Mouse (Mus musculus) forebrain, embryonic 13.5 days (tissue): Measurements from ENCODE around the gene Tob2. TPM values are rescaled to one million over a fixed set of nuclear protein-coding genes. Genes with fewer than 3 reads are reported as not detected.

ENCODE experiments used
- ATAC-seq: fragments of 200-750 bp; cut with Nextera tagmentation; 2 replicates; pipeline ENCODE4 v1.8.0; 2017
- H3K27ac ChIP-seq: fragments of 300-500 bp; sonication (generic); 2 replicates; pipeline ENCODE4 v1.5.1; 2015; ENCODE audit warnings: inconsistent platforms, mild to moderate bottlenecking, moderate library complexity
- H3K27me3 ChIP-seq: fragments of 300-500 bp; sonication (generic); 2 replicates; pipeline ENCODE4 v1.6.1; 2015; ENCODE audit warnings: mild to moderate bottlenecking, inconsistent platforms
- H3K36me3 ChIP-seq: fragments of 300-500 bp; sonication (generic); 2 replicates; pipeline ENCODE4 v1.6.1; 2015; ENCODE audit warnings: mild to moderate bottlenecking, inconsistent platforms; ENCODE audit not compliant: poor library complexity, severe bottlenecking
- H3K4me1 ChIP-seq: fragments of 300-500 bp; sonication (generic); 2 replicates; pipeline ENCODE4 v1.6.1; 2015; ENCODE audit warnings: inconsistent platforms
- H3K4me2 ChIP-seq: fragments of 300-500 bp; sonication (generic); 2 replicates; pipeline ENCODE4 v1.6.1; 2015; ENCODE audit warnings: inconsistent platforms, mild to moderate bottlenecking, moderate library complexity
- H3K4me3 ChIP-seq: fragments of 300-500 bp; sonication (generic); 2 replicates; pipeline ENCODE4 v1.5.1; 2015; ENCODE audit warnings: mild to moderate bottlenecking, inconsistent platforms
- H3K9ac ChIP-seq: fragments of 300-500 bp; sonication (generic); 2 replicates; pipeline ENCODE4 v1.6.1; 2015; ENCODE audit warnings: mild to moderate bottlenecking, inconsistent platforms
- H3K9me3 ChIP-seq: fragments of 300-500 bp; sonication (generic); replicated peaks from 2 replicates; pipeline ENCODE4 v1.6.1; 2016; ENCODE audit warnings: inconsistent platforms
- WGBS: fragments of 180-500 bp; shearing (Covaris S2); methylation state at CpG from one replicate; pipeline ENCODE4 v1.1.7; 2015; 5-methylcytosine and 5-hydroxymethylcytosine counted together
- polyA plus RNA-seq: library from polyadenylated mRNA; unstranded; fragments of >200 nt; fragmentation: Nextera tagmentation; extraction: Ambion mirVana; gene quantifications from 2 replicates; pipeline ENCODE4 v1.2.1, GENCODE M21; 2015

Tob2 gene
- polyA plus RNA-seq, 1 experiment from 2014 or later, result 19.1 TPM

- no peak for ATAC-seq
Measured at GRCm38 (mm10) chr15:81833481-81833880, 25.1 kb downstream of the Tob2 start.

DNA sequence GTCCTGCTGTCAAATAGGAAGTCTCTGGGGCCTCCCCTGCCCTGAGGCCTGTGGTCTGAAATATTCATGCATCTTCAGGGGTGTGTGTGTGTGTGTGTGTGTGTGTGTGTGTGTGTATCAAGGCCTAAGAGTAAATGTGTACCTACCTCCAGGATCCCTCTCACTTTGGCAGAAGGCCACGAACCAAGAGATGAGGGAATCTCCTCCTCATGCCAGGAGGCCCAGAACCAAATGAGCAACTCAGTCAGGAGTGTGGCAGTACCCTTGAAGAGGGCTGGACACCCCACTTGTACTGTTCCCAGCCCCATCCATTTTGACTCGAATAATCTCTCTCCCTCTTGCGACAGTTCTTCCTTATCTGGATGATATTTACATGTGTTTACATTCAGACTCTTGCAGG lies 26.4 kb downstream of the Tob2 start:
- ATAC-seq, result no peak
- 89% methylated on average over 3 of the region's 3 CpGs for WGBS
- H3K9me3 ChIP-seq, result no peaks in the 10 kb centered on the region
- H3K4me1 ChIP-seq, result peaks cover 25% of the 10 kb centered on the region
- peaks cover 6% of the 10 kb centered on the region; the same call in 1 of the 2 replicates for H3K27me3 ChIP-seq
- peaks cover 12% of the 10 kb centered on the region for H3K36me3 ChIP-seq
- H3K27ac ChIP-seq, result no peak overlapping the region
- no peak overlapping the region for H3K4me3 ChIP-seq
- no peak overlapping the region for H3K4me2 ChIP-seq
- no peak overlapping the region for H3K9ac ChIP-seq

More at GRCm38 (mm10) chr15:81833481-81833880, 25.1 kb downstream of the Tob2 start:
- Histone ChIP-seq H3K27ac (no peak overlapping the region), H3K36me3 (peaks cover 4% of the 10 kb centered on the region), H3K27me3 (peaks cover 7% of the 10 kb centered on the region; the same call in 1 of the 2 replicates), H3K9ac (0 out of 2 replicates have a peak overlapping the region, but pooled peaks have one; percentile 12), H3K4me1 (peaks cover 25% of the 10 kb centered on the region), H3K9me3 (no peaks in the 10 kb centered on the region), H3K4me2 (no peak overlapping the region), H3K4me3 (no peak overlapping the region)
- 83% methylated on average over 4 of the region's 4 CpGs for WGBS

GRCm38 (mm10) chr15:81831136-81831825 lies 27.3 kb downstream of the Tob2 start:
- peaks cover 21% of the 10 kb centered on the region for H3K36me3 ChIP-seq
- H3K27me3 ChIP-seq, result peaks cover 3% of the 10 kb centered on the region; the same call in 1 of the 2 replicates
- peak; percentile 91 for ATAC-seq
- H3K9me3 ChIP-seq, result no peaks in the 10 kb centered on the region
- no peak overlapping the region for H3K4me3 ChIP-seq
- WGBS, result 14% methylated on average over 24 of the region's 24 CpGs
- peak overlapping the region; percentile 43; the same call in 1 of the 2 replicates for H3K9ac ChIP-seq
- peak overlapping the region; percentile 24 for H3K4me2 ChIP-seq
- H3K27ac ChIP-seq, result peak overlapping the region; percentile 54
- H3K4me1 ChIP-seq, result peaks cover 20% of the 10 kb centered on the region

GRCm38 (mm10) chr15:81830530-81830929 lies 28.1 kb downstream of the Tob2 start:
- H3K9ac ChIP-seq, result no peak overlapping the region
- H3K36me3 ChIP-seq, result peaks cover 29% of the 10 kb centered on the region
- no peak overlapping the region for H3K4me2 ChIP-seq
- 86% methylated on average over 4 of the region's 4 CpGs for WGBS
- no peak overlapping the region for H3K27ac ChIP-seq
- H3K27me3 ChIP-seq, result peaks cover 1% of the 10 kb centered on the region; the same call in 1 of the 2 replicates
- no peak for ATAC-seq
- H3K4me3 ChIP-seq, result no peak overlapping the region
- H3K9me3 ChIP-seq, result no peaks in the 10 kb centered on the region
- H3K4me1 ChIP-seq, result peaks cover 13% of the 10 kb centered on the region

DNA sequence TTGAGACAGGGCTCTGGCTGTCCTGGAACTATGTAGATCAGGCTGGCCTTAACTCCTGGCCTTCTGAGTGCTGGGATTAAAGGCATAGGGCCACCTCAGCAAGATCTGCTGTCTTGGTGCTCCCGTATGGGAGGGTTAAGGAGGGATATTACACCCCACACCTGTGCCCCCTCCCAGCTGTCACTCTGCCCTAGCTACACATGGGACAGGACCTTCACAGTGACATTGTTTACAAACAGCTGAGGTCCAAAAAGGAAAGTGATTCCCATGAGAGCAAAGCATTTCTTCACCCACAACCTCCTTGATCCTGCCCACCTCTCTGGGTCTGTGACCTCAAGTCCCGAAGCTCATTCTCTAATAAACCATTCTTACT lies 29.4 kb downstream of the Tob2 start:
- Histone ChIP-seq H3K9me3 (no peaks in the 10 kb centered on the region), H3K9ac (no peak overlapping the region), H3K4me1 (peaks cover 12% of the 10 kb centered on the region; the same call in 1 of the 2 replicates), H3K27ac (no peak overlapping the region), H3K4me3 (no peak overlapping the region), H3K27me3 (no peaks in the 10 kb centered on the region), H3K36me3 (peaks cover 42% of the 10 kb centered on the region), H3K4me2 (no peak overlapping the region)
- 67% methylated on average over 2 of the region's 2 CpGs for WGBS
- ATAC-seq, result no peak

DNA sequence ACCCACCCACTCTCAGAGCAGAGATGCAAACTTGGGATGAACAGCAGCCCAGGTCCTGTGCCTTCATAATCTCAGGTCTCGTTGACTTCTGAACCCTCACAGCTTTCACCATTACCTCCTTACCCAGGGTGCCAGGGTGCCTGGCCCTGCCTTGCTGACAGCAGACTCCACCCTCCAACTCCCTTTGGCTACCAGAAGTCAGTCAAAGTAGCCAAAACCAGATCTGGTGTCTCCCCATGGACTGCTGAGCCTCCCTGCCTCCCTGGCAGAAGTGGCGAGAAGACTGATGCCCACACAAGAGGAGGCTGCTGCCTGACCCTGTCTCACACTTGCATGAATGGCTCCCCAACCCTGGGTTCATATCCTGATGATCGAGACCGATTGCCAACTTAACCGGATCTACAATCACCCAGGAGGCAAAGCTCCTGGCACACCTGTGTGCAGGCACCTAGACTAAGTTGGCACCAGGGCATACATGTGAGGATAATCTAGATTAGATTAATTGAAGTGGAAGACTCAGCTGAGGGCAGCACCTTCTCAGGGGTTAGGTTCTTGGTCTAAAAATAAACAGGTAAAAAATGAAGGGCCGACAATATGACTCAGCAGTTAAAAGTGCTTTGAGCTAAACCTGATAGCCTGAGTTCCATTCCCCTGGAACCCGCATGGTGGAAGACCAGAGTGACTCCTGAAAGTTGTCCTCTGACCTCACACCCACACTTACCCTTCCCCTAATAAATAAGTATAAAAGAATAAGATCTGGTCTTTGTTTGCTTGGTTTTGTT lies 30.0 kb downstream of the Tob2 start:
- Histone ChIP-seq H3K36me3 (peaks cover 48% of the 10 kb centered on the region), H3K4me1 (peaks cover 12% of the 10 kb centered on the region; the same call in 1 of the 2 replicates), H3K9ac (no peak overlapping the region), H3K9me3 (no peaks in the 10 kb centered on the region), H3K27me3 (no peaks in the 10 kb centered on the region), H3K27ac (no peak overlapping the region), H3K4me3 (no peak overlapping the region), H3K4me2 (no peak overlapping the region)
- ATAC-seq, result no peak
- WGBS, result 89% methylated on average over 7 of the region's 7 CpGs

DNA sequence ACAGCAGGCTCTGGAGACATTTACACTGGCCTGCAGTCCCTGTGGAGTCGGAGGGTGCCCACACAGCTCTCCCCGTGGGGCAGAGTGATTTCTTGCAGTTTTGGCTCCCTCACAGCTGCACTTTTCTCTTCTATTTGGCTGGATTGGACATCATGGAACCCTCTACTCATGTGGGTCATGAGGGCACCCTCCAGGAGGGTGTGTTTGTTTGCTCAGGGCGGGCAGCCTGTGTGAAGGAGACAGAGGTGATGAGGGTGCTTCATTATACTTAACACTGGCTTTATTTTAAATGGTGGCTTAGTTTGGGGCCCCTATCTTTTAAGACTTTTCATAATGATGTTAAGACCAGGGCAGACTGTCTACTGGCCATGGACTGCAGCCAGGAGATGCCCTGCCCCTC lies 33.8 kb downstream of the Tob2 start:
- H3K4me2 ChIP-seq, result no peak overlapping the region

DNA sequence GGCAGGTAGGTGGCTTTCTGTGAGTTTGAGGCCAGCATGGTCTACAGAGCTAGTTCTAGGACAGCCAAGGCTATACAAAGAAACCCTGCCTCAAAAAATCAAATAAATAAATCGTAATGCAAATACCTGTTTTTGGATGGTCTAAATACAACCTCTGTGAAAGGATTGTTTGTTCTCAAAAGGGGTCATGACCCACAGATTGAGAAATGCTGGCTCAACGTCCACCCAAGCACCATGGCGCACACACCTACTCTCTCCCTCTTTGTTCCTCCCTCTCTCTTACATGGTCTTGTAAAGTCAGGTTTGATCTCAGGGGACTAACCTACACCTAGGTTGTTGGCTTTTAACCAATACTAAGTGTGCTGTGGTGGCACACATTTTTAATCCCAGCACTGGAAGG lies 36.0 kb downstream of the Tob2 start:
- Histone ChIP-seq H3K4me1 (no peaks in the 10 kb centered on the region), H3K4me2 (no peak overlapping the region), H3K27me3 (no peaks in the 10 kb centered on the region), H3K36me3 (peaks cover 93% of the 10 kb centered on the region), H3K27ac (no peak overlapping the region), H3K4me3 (no peak overlapping the region), H3K9me3 (no peaks in the 10 kb centered on the region), H3K9ac (no peak overlapping the region)
- no peak for ATAC-seq
- 89% methylated on average over 3 of the region's 3 CpGs for WGBS

More for the DNA sequence above, 33.8 kb downstream of the Tob2 start:
- peaks cover 81% of the 10 kb centered on the region for H3K36me3 ChIP-seq
- no peak overlapping the region for H3K9ac ChIP-seq
- 84% methylated on average over 3 of the region's 3 CpGs for WGBS
- H3K27ac ChIP-seq, result no peak overlapping the region
- H3K4me1 ChIP-seq, result no peaks in the 10 kb centered on the region
- H3K4me3 ChIP-seq, result no peak overlapping the region
- ATAC-seq, result no peak
- H3K9me3 ChIP-seq, result no peaks in the 10 kb centered on the region
- no peaks in the 10 kb centered on the region for H3K27me3 ChIP-seq

GRCm38 (mm10) chr15:81818404-81818803 lies 40.2 kb downstream of the Tob2 start:
- no peak overlapping the region for H3K4me2 ChIP-seq
- 86% methylated on average over 3 of the region's 3 CpGs for WGBS
- H3K27ac ChIP-seq, result no peak overlapping the region
- H3K9me3 ChIP-seq, result no peaks in the 10 kb centered on the region
- H3K9ac ChIP-seq, result no peak overlapping the region
- ATAC-seq, result no peak
- peaks cover 79% of the 10 kb centered on the region for H3K36me3 ChIP-seq
- no peaks in the 10 kb centered on the region for H3K27me3 ChIP-seq
- no peak overlapping the region for H3K4me3 ChIP-seq
- H3K4me1 ChIP-seq, result peaks cover 6% of the 10 kb centered on the region; the same call in 1 of the 2 replicates

GRCm38 (mm10) chr15:81814716-81815370 lies 43.8 kb downstream of the Tob2 start:
- Histone ChIP-seq H3K27me3 (no peaks in the 10 kb centered on the region), H3K4me3 (no peak overlapping the region), H3K4me2 (no peak overlapping the region), H3K27ac (no peak overlapping the region), H3K36me3 (peaks cover 48% of the 10 kb centered on the region), H3K9me3 (no peaks in the 10 kb centered on the region), H3K9ac (no peak overlapping the region), H3K4me1 (peaks cover 29% of the 10 kb centered on the region)
- 88% methylated on average over 12 of the region's 12 CpGs for WGBS
- ATAC-seq, result no peak

DNA sequence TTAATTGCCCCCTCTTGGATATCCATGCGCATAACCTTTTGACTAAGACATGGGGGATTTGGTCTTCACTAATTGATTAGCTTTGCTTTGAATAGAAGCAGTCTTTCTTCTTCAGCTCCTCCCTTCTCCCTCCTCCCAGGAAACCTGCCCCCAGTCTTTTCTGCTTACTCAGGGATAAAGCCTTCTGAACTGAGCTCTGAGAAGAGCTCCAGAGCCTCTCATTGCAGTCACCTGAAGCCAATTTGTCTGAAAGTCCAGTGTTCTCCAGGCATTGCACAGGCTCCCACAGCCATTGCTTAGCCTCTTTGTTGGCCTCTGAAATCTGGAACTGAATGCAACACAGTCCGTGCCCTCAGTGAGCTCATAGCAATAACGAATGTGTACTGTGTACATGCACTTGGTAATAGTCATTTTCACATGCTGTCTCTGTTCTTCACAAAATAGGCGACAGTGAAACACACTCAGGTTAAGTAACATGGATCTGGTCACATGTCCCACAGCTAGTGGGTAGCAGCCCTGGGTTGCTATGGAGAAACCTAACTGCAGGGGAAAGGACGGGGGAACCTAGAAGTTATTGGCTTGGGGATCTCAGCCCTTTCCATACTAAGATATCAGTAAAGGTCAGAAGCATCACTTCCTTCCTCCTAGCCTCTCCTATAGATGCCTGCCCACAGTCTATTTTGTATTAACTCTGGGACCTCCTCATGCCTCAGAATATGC lies 44.5 kb downstream of the Tob2 start:
- H3K4me1 ChIP-seq, result peaks cover 36% of the 10 kb centered on the region
- H3K4me2 ChIP-seq, result no peak overlapping the region
- H3K4me3 ChIP-seq, result no peak overlapping the region
- no peak overlapping the region for H3K27ac ChIP-seq
- no peak for ATAC-seq
- H3K27me3 ChIP-seq, result no peaks in the 10 kb centered on the region
- H3K9me3 ChIP-seq, result no peaks in the 10 kb centered on the region
- H3K36me3 ChIP-seq, result peaks cover 41% of the 10 kb centered on the region
- H3K9ac ChIP-seq, result no peak overlapping the region
- WGBS, result 44% methylated on average over 5 of the region's 5 CpGs
